Mouse (Mus musculus): ENCODE measurements around the gene 0610010K14Rik. TPM values are rescaled to one million over a fixed set of nuclear protein-coding genes. Genes with fewer than 3 reads are reported as not detected.

Gene 0610010K14Rik
- polyA plus RNA-seq, 1 experiment from 2014 or later: 180 TPM

DNA sequence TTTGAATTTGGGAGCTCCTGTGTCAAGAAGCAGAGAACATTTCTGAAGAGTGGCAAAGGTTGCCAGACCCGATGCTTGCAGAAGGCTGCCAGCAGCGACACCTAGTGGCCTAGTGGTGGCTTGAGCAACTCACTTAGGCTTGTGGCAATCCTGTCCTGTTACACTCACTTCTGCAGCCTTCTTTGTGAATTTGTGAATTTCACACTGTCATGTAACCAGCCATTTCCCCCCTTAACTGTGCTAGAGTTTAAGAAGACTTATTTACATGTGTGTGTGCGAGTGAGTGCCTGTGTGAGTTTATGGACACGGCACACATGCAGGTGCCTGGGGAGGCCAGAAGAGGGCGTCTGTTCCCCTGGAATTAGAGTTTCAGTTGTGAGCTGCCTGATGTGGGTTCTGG, 36.0 kb downstream of the 0610010K14Rik start:
- Histone ChIP-seq H3K9me3 (ENCODE audit: control insufficient read depth, low read length) (no peaks in the 10 kb centered on the region), H3K9ac (replicated peaks; ENCODE audit: low read depth, low read length) (no peak overlapping the region), H3K27me3 (replicated peaks; ENCODE audit: control insufficient read depth, insufficient read depth, low read length) (no peaks in the 10 kb centered on the region), H3K4me2 (ENCODE audit: low read length) (no peak overlapping the region), H3K4me3 (replicated peaks; ENCODE audit: low read length) (no peak overlapping the region), H3K4me1 (replicated peaks; ENCODE audit: control insufficient read depth, insufficient read depth, low read length) (no peaks in the 10 kb centered on the region), H3K36me3 (ENCODE audit: control insufficient read depth, insufficient read depth) (no peaks in the 10 kb centered on the region), H3K27ac (ENCODE audit: low read length) (no peak overlapping the region)
- no peak for ATAC-seq
- 38% methylated on average over 5 of the region's 5 CpGs for WGBS

GRCm38 (mm10) chr11:70200036-70200608, 37.6 kb downstream of the 0610010K14Rik start:
- no peaks in the 10 kb centered on the region for H3K4me1 ChIP-seq (replicated peaks; ENCODE audit: control insufficient read depth, insufficient read depth, low read length)
- no peak overlapping the region for H3K9ac ChIP-seq (replicated peaks; ENCODE audit: low read depth, low read length)
- H3K27ac ChIP-seq (ENCODE audit: low read length): no peak overlapping the region
- H3K4me3 ChIP-seq (replicated peaks; ENCODE audit: low read length): no peak overlapping the region
- no peaks in the 10 kb centered on the region for H3K27me3 ChIP-seq (replicated peaks; ENCODE audit: control insufficient read depth, insufficient read depth, low read length)
- no peak overlapping the region for H3K4me2 ChIP-seq (ENCODE audit: low read length)
- WGBS: 89% methylated on average over 5 of the region's 5 CpGs
- H3K36me3 ChIP-seq (ENCODE audit: control insufficient read depth, insufficient read depth): no peaks in the 10 kb centered on the region
- no peaks in the 10 kb centered on the region for H3K9me3 ChIP-seq (ENCODE audit: control insufficient read depth, low read length)
- no peak for ATAC-seq

- no peak overlapping the region for H3K4me3 ChIP-seq (replicated peaks; ENCODE audit: low read length)
- no peaks in the 10 kb centered on the region for H3K27me3 ChIP-seq (replicated peaks; ENCODE audit: control insufficient read depth, insufficient read depth, low read length)
- H3K27ac ChIP-seq (ENCODE audit: low read length): no peak overlapping the region
- H3K36me3 ChIP-seq (ENCODE audit: control insufficient read depth, insufficient read depth): no peaks in the 10 kb centered on the region
- no peak for ATAC-seq
- WGBS: 79% methylated on average over 8 of the region's 8 CpGs
- H3K9me3 ChIP-seq (ENCODE audit: control insufficient read depth, low read length): no peaks in the 10 kb centered on the region
- H3K4me1 ChIP-seq (replicated peaks; ENCODE audit: control insufficient read depth, insufficient read depth, low read length): no peaks in the 10 kb centered on the region
- no peak overlapping the region for H3K9ac ChIP-seq (replicated peaks; ENCODE audit: low read depth, low read length)
- H3K4me2 ChIP-seq (ENCODE audit: low read length): no peak overlapping the region
Observed at GRCm38 (mm10) chr11:70199107-70199506, 38.6 kb downstream of the 0610010K14Rik start.

DNA sequence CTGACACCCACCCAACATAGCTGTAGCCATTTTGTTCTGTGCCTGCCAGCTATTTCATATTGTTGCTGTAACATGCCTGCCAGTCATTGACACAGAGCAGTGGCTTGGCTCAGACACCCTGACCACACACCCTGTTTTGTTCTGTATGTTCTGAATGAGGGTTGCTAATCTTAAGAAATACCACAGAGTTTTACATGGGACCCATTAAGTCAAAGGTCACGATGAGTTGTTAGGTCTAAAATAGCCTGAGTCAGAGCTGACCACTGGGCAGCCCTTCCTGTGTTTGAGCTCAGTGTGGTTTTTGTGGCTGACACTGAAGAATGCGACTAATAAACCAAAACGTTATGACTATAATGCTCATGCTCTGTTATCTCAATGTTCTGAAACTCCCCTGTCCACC, 39.4 kb downstream of the 0610010K14Rik start:
- Histone ChIP-seq H3K27me3 (replicated peaks; ENCODE audit: control insufficient read depth, insufficient read depth, low read length) (no peaks in the 10 kb centered on the region), H3K36me3 (ENCODE audit: control insufficient read depth, insufficient read depth) (no peaks in the 10 kb centered on the region), H3K9me3 (ENCODE audit: control insufficient read depth, low read length) (no peaks in the 10 kb centered on the region), H3K9ac (replicated peaks; ENCODE audit: low read depth, low read length) (no peak overlapping the region), H3K4me2 (ENCODE audit: low read length) (no peak overlapping the region), H3K4me3 (replicated peaks; ENCODE audit: low read length) (no peak overlapping the region), H3K4me1 (replicated peaks; ENCODE audit: control insufficient read depth, insufficient read depth, low read length) (no peaks in the 10 kb centered on the region), H3K27ac (ENCODE audit: low read length) (no peak overlapping the region)
- no peak for ATAC-seq
- WGBS: 86% methylated on average over 3 of the region's 3 CpGs

GRCm38 (mm10) chr11:70193354-70194285, 44.1 kb downstream of the 0610010K14Rik start:
- Histone ChIP-seq H3K4me3 (replicated peaks; ENCODE audit: low read length) (no peak overlapping the region), H3K36me3 (ENCODE audit: control insufficient read depth, insufficient read depth) (no peaks in the 10 kb centered on the region), H3K27ac (ENCODE audit: low read length) (no peak overlapping the region), H3K9me3 (ENCODE audit: control insufficient read depth, low read length) (no peaks in the 10 kb centered on the region), H3K27me3 (replicated peaks; ENCODE audit: control insufficient read depth, insufficient read depth, low read length) (no peaks in the 10 kb centered on the region), H3K4me2 (ENCODE audit: low read length) (no peak overlapping the region), H3K4me1 (replicated peaks; ENCODE audit: control insufficient read depth, insufficient read depth, low read length) (no peaks in the 10 kb centered on the region), H3K9ac (replicated peaks; ENCODE audit: low read depth, low read length) (no peak overlapping the region)
- ATAC-seq: no peak
- WGBS: 64% methylated on average over 11 of the region's 11 CpGs

DNA sequence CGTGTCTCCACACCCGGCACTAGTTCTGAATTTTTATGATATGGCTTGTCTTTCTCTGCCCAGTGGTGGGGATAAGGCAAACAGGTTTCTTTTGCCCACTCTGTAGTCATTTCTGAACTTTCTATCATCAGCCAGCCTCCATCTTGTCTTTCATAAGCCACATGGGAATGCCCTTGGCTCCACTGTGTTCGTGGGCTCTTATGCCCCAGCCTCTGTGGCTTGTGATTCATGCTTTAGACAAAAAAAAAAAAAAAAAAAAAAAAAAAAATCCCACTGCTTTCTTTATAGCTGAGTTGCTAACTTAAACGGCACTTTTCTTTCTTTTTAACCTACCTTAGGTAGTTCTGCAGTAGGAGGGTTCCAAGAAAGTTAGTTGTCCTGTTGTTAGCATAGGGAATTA, 45.6 kb downstream of the 0610010K14Rik start:
- Histone ChIP-seq H3K36me3 (ENCODE audit: control insufficient read depth, insufficient read depth) (no peaks in the 10 kb centered on the region), H3K4me1 (replicated peaks; ENCODE audit: control insufficient read depth, insufficient read depth, low read length) (no peaks in the 10 kb centered on the region), H3K9ac (replicated peaks; ENCODE audit: low read depth, low read length) (no peak overlapping the region), H3K4me2 (ENCODE audit: low read length) (no peak overlapping the region), H3K27ac (ENCODE audit: low read length) (no peak overlapping the region), H3K9me3 (ENCODE audit: control insufficient read depth, low read length) (no peaks in the 10 kb centered on the region), H3K4me3 (replicated peaks; ENCODE audit: low read length) (no peak overlapping the region), H3K27me3 (replicated peaks; ENCODE audit: control insufficient read depth, insufficient read depth, low read length) (no peaks in the 10 kb centered on the region)
- WGBS: 75% methylated on average over 4 of the region's 4 CpGs
- ATAC-seq: no peak

DNA sequence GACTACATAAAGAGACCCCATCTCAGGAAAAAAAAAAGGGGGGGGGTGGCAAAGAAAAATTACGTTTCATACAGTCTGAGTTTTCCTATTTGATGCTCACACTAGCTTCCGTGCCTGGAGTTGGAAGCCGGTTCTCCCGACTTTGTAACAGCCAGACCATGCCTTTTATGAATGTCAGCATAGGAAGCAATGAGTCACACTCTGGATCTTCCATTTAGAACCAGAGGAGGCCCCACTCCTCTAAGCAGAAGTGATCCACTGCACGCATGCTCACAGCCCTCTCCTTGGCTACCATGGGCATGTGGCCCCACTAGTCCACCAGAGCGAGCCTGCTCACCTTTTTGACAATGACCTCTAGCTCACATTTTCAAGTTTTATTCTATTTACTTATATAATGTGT, 46.5 kb downstream of the 0610010K14Rik start:
- H3K9me3 ChIP-seq (ENCODE audit: control insufficient read depth, low read length): no peaks in the 10 kb centered on the region
- H3K27ac ChIP-seq (ENCODE audit: low read length): no peak overlapping the region
- no peaks in the 10 kb centered on the region for H3K4me1 ChIP-seq (replicated peaks; ENCODE audit: control insufficient read depth, insufficient read depth, low read length)
- no peak overlapping the region for H3K9ac ChIP-seq (replicated peaks; ENCODE audit: low read depth, low read length)
- no peak overlapping the region for H3K4me3 ChIP-seq (replicated peaks; ENCODE audit: low read length)
- H3K36me3 ChIP-seq (ENCODE audit: control insufficient read depth, insufficient read depth): no peaks in the 10 kb centered on the region
- H3K27me3 ChIP-seq (replicated peaks; ENCODE audit: control insufficient read depth, insufficient read depth, low read length): no peaks in the 10 kb centered on the region
- no peak overlapping the region for H3K4me2 ChIP-seq (ENCODE audit: low read length)
- no peak for ATAC-seq
- 87% methylated on average over 6 of the region's 6 CpGs for WGBS

DNA sequence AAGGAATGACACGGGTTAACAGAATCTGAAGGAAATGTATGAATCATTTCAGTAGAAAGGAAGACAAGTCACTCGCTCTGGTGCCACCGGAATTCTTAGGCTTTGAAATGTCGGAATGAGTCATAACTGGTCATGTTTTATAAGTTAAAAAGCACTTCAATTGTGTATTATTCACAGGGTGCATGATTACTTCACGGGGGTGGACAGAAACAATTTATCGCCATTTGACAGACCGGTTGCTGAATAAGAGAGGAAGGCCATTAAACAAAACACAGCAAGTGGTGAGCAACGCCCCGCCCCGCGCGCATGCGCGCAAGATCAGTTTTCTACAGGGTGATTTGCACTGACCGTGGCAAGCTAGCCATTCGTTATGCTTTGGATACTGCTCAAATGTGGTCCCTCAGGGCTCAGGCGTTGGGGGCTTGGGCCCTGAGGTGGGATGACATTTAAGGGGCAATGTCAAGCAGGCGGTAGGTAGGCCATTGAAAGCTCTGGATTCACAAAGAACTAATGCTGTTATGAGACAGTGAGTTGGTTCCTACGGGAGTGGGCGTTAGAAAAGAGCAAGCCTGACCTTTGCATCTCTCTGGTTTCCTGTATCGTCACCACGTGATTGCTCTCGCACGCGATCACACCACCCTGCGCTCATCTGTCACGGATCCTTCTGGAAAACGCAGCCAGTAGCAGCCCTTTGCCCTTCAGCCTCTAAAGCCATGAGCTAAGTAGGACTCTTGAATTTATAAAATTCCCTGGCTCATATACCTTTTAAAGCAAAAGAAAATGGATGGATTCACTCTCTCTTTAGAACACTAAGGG, 48.2 kb downstream of the 0610010K14Rik start:
- H3K4me2 ChIP-seq (ENCODE audit: low read length): no peak overlapping the region
- H3K27ac ChIP-seq (ENCODE audit: low read length): no peak overlapping the region
- no peaks in the 10 kb centered on the region for H3K4me1 ChIP-seq (replicated peaks; ENCODE audit: control insufficient read depth, insufficient read depth, low read length)
- H3K4me3 ChIP-seq (replicated peaks; ENCODE audit: low read length): no peak overlapping the region
- no peak for ATAC-seq
- H3K9me3 ChIP-seq (ENCODE audit: control insufficient read depth, low read length): no peaks in the 10 kb centered on the region
- H3K27me3 ChIP-seq (replicated peaks; ENCODE audit: control insufficient read depth, insufficient read depth, low read length): no peaks in the 10 kb centered on the region
- no peak overlapping the region for H3K9ac ChIP-seq (replicated peaks; ENCODE audit: low read depth, low read length)
- no peaks in the 10 kb centered on the region for H3K36me3 ChIP-seq (ENCODE audit: control insufficient read depth, insufficient read depth)
- WGBS: 92% methylated on average over 28 of the region's 28 CpGs
